ENCODE assay signal across 8 mouse cellular contexts in genomic region chr14:30630811-30631576, GRCm38 (mm10). TPM values are rescaled to one million over a fixed set of nuclear protein-coding genes. Genes with fewer than 3 reads are reported as not detected.
A peak's percentile ranks its signal among the peaks of the same experiment; 100 is the strongest.
DNase-seq lines count a peak whose midpoint lies in the region; ATAC-seq and TF ChIP-seq lines count a peak whose summit lies in the region.

No protein-coding gene starts in this region.

- no peak for TF ChIP-seq CTCF in lung, adult 2 months (IDR thresholded peaks at IDR 0.05; ENCODE audit: insufficient read depth, low read length)

- no peaks in the 10 kb centered on the region for H3K36me3 ChIP-seq in midbrain, embryonic 14.5 days (ENCODE audit: control insufficient read depth, insufficient read depth, low read length)

- no peak overlapping the region for H3K9ac ChIP-seq in midbrain, embryonic 14.5 days (replicated peaks; ENCODE audit: low read length)

- no peak overlapping the region for H3K4me3 ChIP-seq in lung, adult 2 months (replicated peaks; ENCODE audit: extremely low read depth, low read depth, low read length)
- H3K4me3 ChIP-seq in midbrain, embryonic 14.5 days (replicated peaks; ENCODE audit: low read depth, low read length), result no peak overlapping the region

- WGBS in lung, adult 2 months, result 59% methylated on average over 5 of the region's 5 CpGs
- 79% methylated on average over 5 of the region's 5 CpGs for WGBS in midbrain, embryonic 14.5 days

- no peak overlapping the region for H3K27ac ChIP-seq in midbrain, embryonic 14.5 days (replicated peaks; ENCODE audit: low read depth, low read length)

- no peaks in the 10 kb centered on the region for H3K9me3 ChIP-seq in midbrain, embryonic 14.5 days (ENCODE audit: control insufficient read depth, low read length)

- ATAC-seq in midbrain, embryonic 14.5 days (ENCODE audit: low FRiP score, low TSS enrichment), result no peak

- TF ChIP-seq POLR2A in lung, adult 2 months (IDR thresholded peaks at IDR 0.05; ENCODE audit: borderline replicate concordance, extremely low read depth, low read depth, low read length), result 0 out of 2 replicates have a peak, but pooled peaks have one; percentile 11

- peak; percentile 44 for DNase-seq in cerebellum, adult 11-12 months
- DNase-seq in cerebellum, adult 9-10 months, result no peak
- DNase-seq in 416B (ENCODE audit: low read depth), result peak; percentile 61
- peak; percentile 63 to 65 for DNase-seq in heart, adult 9 months (ENCODE audit: low spot score in 2 of 2)
- DNase-seq in lung, adult 2 months, result peak; percentile 74
- DNase-seq in midbrain, embryonic 14.5 days, result no peak
- DNase-seq in MN1 (ENCODE audit: low spot score), result no peak
- DNase-seq in embryo, embryonic 10.5 days (ENCODE audit: low spot score), result no peak

- peaks cover 14% of the 10 kb centered on the region for H3K4me1 ChIP-seq in lung, adult 2 months (ENCODE audit: control insufficient read depth, insufficient read depth, low read length)
- H3K4me1 ChIP-seq in midbrain, embryonic 14.5 days (ENCODE audit: control insufficient read depth, insufficient read depth, low read length), result no peaks in the 10 kb centered on the region

- no peak overlapping the region for H3K4me2 ChIP-seq in midbrain, embryonic 14.5 days (ENCODE audit: low read length)

- H3K27me3 ChIP-seq in midbrain, embryonic 14.5 days (ENCODE audit: control insufficient read depth, insufficient read depth, low read length), result peaks cover 8% of the 10 kb centered on the region; the same call in 1 of the 2 replicates

RNA-seq across cellular contexts. Expression of gene Prkcd, which starts 5.0 kb away (rescaled TPM):
- 111 and 134 TPM in 2 replicates for polyA plus RNA-seq in lung, adult 2 months (2012; rRNA removed)
- 10.6 and 12.8 TPM in 2 replicates for polyA plus RNA-seq in midbrain, embryonic 14.5 days (2014; fragmentation: Nextera tagmentation; extraction: Ambion mirVana)

RNA-seq across cellular contexts. Expression of gene Rft1, which starts 23.2 kb away (rescaled TPM):
- 10.1 and 18.7 TPM in 2 replicates for polyA plus RNA-seq in lung, adult 2 months (2012; rRNA removed)
- 7.7 and 10.3 TPM in 2 replicates for polyA plus RNA-seq in midbrain, embryonic 14.5 days (2014; fragmentation: Nextera tagmentation; extraction: Ambion mirVana)

Comparison
In these comparisons a context has a peak if more than half of its experiments do, and no peak if none do; other contexts are left out.
1. DNase-seq: peak in cerebellum, adult 11-12 months (single experiment), 416B (single experiment), heart, adult 9 months (2 of 2) and lung, adult 2 months (single experiment); none in cerebellum, adult 9-10 months (single experiment), midbrain, embryonic 14.5 days (single experiment), MN1 (single experiment) and embryo, embryonic 10.5 days (single experiment).